Mouse (Mus musculus) c-Kit-negative CD71-positive TER-119-positive erythroid progenitor cells, embryonic 14.5 days (primary cell): ENCODE data around the gene Ntn3.

Source experiments
- DNase-seq: peaks from one replicate; pipeline ENCODE4 v3.0.0-alpha.2; 2013; ENCODE audit warnings: low read depth, low spot score

Gene Ntn3

DNA sequence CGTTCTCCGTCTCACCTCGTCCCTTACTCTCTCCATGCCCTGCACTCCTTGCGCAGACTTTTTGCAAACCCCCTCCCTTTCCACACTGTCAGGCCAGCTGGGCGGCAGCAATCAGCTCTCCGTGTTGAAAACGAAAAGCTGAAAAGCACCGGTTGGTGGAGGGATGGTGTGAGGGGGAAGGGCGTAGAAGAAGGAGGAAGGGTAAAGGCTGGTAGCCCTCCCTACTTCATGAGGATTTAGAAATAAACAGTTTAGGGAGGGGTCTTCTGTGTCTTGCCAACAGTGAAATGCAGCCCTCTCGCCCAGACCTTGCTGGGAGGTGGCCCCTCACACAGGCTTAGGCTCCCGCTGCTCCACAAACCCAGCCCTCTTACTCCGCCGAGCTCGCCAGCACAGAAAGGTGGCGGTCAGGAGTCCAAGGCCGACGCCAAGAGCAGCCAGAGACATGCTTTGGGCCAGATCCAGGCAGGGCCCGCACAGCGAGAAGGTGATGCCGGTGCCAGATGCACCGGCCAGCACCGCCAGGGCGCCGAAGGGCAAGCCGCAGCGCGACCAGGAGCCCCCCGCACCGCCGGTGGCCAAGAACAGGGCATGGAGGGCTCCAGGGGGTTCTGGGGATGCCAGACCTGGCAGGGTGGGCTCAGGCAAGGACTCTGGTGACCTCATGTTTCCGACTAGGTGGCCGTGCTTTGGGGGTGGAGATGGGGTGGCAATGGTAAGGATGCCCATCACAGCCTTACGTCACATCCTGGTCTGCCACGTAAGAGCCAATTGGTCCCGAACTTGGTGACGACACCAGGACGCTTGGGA is 2.5 kb upstream of the Ntn3 start:
- DNase-seq, result no peak

DNA sequence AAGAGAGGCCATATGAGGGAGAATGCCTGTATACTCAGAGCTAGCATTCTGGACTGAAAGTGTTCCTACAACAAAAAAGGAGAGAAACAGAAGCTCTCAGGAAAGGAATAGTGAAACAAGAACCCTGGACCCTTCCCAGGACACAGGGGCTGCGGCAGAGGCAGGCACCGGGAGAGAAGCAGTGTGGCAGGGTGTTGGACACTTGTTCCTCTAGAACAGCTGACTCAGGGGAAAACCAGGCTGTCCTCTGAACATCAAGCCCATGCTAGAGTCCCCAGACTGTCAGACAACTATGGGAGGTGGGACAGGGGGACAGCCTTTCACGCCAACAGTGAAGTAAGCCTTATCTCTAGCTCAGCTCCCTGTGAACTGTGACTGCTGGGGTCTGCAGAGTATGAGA is 1.3 kb upstream of the Ntn3 start:
- DNase-seq, result no peak

DNA sequence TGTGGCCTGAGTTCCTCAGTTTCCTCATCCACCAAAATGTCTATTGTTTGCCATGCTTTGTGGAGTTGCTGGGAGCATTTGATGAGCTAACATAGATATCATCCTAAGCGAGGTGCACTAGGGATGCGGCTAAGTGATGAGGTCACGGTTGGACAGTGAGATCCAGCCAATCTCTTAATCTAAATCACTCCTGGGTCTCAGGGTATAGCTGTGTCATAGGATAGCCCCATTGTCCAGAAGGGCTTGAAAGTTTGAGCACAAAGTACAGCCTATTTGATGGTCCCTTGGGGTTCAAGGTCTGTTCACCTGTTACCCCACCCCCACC is 547 bp upstream of the Ntn3 start:
- no peak for DNase-seq

DNA sequence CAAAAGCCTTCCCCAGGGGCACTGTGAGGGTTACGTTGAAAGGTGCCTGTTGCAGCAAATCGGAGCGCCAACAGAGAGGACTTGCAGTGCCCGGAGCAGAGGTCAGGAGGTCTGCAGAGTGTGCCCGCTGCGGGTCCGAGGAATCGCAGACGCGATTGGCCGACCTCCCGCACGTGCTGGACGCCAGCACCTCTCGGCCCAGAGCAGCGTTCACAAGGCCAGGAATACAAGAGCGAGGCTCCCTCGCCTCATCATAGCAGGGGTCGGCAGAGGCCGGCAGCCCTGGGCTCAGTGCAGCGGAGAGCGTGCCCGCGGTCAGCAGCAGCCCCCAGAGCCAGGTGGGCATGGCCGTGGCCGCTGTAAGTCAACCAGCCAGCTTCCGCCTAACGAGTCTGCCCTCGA is 689 bp downstream of the Ntn3 start:
- DNase-seq, result no peak

DNA sequence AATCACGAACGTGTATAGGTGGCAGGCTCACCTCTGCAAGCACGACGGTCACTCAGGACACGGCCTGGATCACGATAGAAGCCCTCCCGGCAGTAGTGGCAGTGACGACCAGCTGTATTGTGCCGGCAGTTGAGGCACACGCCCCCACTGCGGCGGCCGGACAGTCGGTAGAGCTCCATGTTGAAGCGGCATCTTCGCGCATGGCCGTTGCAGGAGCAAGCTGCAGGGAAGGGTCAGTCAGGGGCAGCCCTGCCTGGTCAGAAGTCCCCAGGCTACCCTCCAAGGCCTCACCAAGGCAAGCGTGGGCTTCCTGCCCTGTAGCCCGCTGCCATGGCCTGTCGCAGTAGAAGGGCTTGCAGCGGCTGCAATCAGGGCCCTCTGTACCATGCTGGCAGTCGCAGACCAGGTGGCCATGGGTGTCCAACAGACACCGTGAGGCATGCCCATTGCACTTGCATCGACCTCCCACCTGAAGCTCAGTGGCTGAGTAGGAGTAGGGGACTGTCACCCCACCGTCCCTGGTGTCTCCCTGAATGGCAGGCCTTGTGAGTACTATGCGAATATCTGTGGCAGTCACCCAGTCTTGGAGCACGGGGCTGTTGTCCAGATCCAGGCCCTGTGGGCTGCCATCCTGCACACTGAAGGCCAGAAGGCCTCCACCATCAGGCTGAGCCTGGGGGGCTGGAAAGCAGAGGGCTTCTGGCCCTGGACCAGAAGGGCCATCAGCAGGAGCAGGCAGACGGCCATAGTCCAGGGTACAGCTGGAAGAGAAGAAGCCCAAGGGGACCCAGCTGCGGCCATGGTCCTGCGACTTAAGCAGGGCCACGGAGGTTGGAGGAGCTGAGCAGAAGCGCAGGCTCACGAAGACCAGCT is 1.3 kb downstream of the Ntn3 start:
- DNase-seq, result no peak

DNA sequence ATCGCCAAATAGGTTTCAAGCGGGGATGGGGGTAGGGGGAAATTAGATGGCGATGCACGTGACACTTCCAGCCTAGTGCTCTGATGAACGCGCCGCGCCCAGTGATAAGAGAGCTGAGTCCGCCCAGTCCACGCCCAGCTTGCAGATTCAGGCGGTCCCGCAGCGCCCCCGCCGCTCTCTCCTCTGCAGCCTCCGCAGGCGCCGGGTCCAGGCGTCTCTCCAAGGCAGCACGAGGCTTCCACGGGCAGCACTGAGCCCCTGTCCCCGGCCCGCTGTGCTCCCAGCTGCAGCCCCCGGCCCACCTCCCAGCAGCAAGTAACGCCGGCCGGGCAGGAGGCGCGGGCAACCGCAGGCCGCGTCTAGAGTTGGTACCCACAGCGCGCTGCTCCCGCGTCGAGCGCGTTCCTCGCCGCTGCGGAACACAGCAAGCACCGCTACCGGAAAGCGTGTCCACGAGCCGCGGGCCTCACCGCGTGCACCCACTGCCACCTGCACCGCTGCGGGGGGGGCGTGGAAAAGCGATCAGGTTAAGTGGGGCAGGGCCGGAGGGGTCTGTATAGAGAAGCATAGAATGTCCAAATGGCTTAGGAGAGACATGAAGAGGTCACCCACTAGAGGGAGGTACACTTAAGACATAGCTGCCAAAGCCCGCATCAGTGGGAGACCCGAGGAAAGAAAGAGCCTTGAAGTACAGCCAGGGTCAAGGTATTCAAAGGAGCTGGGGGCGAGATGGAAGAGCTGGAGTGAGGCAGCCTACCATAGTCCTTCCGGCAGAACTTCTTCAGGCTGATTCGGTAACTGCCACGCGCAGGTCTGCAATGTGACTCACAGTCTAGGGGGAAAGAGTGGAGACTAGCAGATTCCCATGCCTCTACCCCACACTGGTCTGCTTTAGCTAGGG is 2.6 kb downstream of the Ntn3 start:
- no peak for DNase-seq

DNA sequence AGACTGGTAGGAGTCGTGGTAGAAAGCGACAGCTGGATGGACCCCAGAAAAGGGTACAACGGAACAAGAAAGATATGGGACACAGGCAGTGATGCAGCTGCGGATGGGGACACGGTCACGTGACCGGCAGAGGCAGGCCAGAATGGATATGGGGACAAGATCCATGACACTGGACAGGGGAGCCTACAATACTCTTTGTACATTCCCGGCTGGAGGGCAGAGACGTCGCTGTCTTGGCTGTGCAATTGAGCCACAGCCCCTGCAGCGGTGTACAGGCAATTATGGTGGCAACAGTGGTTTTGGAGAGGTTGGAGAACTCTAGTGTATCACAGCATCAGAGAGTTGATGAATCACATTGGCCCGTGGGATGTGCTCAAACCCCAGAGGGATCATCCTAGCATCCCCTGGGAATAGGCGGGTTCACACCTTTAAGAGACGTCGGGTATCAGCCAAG is 3.4 kb downstream of the Ntn3 start:
- no peak for DNase-seq

DNA sequence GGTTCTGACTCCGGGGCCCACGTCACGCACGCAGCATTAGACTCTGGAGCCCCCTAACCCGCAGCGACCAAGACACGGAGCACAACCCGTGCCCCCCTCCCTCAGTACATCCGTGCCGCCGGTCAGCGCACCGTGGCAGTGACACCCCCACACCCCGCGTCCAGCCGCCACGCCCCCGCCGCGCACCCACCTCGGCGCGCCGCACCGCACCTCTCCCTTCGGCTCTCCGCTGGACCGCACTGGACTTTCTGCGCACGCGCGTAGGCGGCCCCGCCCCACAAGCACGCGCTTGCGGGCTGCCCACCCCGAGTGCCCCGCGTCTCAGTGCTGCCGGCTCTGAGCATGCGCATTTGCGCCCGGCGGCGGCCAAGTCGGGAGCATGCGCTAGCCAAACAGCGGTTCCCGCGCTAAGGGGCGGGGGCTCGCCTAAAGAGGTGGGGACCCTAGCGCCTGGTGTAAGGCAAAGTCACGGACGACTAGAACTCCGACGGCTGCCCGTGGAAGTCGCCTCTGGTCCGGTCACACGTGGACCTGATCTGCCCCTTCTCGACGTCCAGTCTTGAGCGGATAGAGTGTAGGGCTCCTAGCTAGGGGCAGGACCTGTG is 3.9 kb downstream of the Ntn3 start, which contains the start of gene Tbc1d24:
Gene Tbc1d24, minus strand, starts transcription at position 279 of the 605 bp plus-strand sequence.
- DNase-seq, result peak; percentile 86

DNA sequence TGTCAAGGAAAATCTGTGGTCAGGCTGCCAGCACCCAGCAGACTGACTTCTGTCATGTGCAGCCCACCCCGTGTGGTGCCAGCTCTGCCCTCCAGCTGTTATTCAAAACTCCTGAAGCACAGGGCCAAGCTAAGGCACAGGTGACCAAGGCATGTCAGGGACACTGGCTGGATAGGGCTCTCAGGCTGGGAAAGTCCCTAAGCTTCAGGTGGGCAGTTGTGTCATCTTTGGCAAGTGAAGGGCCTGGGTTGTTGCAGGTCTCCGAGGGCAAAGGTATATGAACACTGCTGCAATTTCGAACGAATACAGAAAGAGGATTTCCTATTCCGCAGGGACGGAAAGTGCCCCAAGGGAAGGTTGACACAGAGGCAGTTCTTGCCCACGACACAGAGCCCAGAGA is 4.5 kb downstream of the Ntn3 start:
- no peak for DNase-seq

DNA sequence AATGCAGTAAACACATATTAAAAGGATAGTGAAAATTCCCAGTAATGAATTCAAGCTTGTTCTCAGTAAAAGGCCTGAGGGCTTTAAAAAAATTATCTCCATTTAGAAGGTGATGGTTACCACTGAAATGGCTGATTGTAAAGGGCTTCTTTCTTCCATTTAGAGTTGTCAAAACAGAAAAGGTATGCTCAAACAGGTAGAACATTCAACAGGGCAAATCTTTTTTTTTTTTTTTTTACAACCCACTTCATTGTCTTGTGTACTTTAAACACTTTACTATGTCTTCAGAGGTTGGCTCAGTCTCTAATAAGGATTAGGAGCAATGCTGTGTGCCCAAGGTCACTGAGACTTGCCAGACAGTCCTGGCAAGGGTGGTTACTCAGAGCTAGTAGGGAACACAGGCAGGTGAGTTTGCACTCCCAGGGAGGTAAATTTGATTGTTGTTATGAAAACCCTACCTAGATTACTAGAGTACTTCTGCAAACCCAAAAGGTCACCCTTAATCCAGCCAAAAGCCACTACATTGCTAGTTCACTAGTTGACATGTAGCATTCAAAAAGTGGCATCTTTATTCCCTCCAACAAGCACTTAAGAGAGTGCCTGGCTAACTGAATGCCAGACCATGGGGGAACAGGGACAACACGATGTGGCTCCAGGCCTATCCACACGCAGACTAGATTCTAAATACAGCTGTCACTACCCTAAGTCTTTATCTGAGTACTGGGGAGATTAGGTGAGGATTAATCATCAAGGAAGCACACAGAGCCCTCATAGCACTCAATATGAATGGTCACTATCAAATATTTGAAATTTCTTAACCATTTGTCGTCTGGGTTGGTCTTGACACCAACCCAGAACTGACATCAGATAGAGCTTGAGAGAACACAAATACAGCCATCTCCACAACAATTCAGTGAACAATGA is 5.5 kb downstream of the Ntn3 start:
- DNase-seq, result no peak

DNA sequence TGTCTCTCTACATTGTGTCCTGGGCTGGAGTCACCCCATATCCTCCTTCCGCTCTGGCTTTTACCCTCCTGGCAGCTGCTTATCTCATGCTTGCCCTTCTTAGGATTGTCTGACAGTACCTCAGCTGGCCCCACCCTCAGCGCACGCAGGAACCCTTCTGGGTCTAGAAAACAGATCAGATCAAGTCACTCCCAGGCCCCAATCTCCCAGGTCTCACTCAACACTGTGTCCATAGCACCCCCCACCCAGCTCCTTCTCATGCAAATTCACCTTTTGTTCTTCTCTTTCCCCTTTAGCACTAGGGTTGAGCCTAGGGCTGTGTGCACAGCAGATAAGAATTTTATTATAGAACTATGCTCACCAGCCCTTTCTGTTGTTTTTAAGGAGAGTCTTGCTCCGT is 6.3 kb downstream of the Ntn3 start:
- no peak for DNase-seq

DNA sequence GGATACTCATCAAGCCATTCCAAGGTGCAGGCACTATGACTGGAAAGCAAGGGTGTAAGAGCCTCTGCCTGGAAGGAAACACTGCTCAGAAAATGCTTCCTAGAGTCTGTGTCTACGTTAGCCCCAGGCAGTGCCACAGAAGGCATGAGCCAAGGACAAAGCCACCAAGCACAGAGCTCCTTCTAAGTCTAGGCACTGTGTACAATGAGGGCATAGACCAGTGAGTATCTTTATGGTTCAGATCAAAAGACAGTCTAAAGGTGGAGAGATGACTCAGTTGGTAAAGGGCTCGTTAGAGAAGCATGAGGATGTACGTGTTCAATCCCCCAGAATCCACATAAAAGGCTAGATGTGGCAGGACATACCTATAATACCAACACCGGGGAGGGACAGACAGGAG is 8.2 kb downstream of the Ntn3 start:
- no peak for DNase-seq

DNA sequence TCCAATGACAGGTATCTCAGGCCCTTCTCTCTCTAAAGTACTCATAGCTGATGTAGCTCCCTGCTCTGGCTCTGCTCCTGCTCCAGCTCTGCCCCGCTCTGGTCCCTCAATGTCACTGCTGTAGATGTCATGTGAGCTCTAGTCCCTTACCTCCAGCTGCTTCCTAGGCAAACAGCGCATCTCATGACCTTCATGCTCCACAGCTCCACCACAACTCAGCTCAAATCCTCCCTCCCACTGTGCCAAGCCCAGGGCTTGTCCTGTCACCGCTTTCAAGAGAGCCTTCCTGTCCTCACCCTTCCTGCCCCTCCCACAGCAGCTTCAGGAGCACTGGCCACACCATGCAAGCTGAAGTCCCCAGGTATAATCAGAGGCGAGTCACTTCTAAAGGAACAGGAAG is 9.6 kb downstream of the Ntn3 start:
- DNase-seq, result no peak

DNA sequence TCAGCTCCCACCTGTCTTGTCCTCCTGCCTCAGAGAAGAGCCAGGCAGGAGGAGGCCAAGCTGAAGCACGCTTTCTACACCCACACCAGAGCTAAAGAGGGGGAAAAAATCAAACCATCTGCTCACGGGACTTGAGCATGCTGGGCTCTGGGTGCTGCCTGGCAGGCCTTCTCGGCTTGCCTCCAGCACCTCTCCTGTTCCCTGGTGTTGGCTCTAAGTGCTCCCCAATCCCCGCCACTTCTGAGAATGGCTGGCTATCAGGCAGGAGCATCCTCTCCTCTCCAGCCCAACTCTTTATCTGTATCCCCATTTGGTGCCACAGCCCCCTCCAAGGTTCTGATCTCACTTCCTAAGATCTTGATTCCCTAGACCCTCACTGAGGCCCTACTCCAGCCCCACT is 10.1 kb downstream of the Ntn3 start:
- no peak for DNase-seq

DNA sequence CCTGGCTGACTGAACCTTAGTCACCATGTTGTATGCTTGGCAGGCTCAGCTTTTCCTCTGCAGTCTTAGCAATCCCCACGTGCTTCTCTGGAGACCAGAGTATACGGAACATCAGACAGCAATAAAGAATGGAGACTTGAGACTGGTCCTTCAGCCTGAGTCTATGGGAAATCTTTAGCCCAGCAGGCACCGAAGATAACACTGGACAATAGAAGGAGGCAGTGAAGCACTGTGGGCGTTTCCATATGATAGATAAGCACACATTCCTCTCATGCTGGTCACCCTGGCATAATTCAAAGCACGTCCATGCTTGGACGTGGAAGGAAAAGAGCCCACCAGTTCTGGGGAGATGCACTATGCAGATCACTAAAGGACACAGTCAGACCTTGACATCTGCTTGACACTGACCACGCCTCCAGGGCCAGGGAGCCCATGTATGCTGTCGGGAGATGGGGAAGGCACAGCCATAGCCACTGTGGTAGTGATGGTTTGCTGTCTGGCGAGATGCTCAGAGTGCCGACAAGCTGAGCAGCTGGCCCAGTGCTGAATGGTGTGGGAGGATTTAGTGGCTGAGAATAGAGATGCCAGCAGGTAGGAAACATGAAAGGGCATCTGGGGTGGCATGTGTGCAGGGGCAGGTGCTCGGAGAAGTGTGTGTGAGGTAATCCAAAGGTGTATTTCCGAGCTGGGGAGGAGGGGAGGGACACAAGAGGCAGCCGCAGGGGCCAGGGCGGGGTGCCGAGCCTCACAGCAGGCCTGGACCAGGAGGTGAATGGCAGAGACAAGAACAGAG is 12.1 kb downstream of the Ntn3 start:
- no peak for DNase-seq

DNA sequence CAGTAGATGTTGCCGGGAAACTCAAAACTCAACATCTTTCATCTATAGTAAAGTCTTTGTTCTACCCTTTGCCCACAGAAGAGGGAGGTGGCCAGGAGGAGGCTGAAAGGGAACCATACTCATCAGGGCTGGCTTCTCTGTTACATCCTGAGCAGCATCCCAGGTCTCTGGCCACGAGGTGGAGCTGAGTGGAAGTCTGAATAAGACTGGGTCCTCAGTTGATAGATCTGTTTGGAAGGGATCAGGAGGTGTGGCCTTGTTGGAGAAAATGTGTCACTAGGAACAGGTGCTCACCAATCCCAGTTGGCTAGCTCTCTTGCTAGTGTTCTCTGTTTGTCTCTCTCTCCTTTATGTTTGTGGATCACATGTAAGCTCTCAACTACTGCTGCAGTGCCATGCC is 14.0 kb downstream of the Ntn3 start:
- DNase-seq, result no peak

DNA sequence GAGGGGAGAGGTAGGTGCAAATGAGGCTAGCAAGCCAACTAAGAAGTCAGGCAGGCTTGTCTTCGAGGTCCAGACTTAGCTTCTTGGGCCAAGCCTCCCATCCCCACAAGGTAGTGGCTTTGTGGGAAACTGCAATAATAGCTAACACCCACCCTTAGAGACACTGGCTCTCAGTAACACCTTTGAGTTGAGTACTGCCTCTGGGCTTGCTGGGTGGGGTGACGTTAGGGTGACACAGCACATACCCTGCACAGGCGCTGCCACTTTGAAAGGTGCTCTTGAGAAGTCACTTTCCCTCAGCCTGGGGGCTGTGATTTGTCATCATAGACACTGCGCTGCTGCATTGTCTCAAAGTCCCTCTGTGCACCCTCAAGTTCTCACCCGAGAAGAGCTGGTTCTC is 15.6 kb downstream of the Ntn3 start:
- DNase-seq, result no peak

DNA sequence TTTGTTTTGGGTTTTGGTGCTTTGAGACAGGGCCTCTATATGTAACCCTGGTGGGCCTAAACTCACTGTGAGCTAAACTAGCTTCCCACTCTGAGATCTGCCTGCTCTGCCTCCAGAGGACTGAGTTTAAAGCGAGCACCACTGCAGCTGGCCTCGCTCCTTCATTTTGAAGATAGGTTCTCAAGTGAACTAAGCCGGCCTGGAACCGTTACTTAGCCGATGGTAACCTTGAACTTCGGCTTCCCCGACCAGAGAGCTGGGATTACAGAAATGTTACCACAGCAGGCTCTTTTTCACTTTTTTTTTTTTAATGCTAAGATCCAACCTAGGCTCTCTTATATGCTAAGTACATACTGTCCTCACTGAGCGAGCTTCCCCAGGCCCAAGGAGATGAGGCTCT is 16.1 kb downstream of the Ntn3 start:
- no peak for DNase-seq

DNA sequence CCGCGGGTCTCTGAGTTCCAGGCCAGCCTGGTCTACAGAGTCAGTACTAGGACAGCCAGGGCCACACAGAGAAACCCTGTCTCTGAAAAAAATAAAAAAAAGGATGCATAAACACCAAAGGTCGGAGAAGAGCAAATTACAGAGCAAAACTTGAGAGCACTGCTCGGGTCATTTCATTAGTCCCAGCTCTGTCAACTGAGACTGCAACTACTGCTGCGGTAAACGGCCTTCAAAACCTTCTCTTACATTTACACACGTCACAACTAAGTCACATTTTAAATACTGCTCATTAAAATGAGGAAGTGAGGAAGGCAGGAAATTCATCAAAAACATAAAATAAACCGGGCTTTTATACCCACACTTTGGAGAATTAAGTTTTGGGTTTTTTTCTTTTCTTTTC is 16.5 kb downstream of the Ntn3 start:
- DNase-seq, result no peak

DNA sequence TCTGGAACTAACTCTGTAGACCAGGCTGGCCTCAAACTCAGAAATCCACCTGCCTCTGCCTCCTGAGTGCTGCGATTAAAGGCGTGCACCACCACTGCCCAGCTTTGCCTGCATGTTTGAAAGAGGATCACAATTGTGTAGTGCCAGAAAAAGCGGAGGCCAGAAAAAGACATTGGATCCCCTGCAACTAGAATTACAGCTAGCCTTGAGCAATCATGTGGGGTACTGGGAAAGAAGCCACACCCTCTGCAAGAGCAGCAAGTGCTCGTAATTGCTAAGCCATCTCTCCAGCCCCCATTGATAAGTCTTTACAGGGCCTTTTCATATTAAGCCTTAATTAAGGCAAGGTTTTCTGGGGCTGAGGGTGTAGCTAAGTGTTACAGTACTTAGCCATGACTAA is 17.9 kb downstream of the Ntn3 start:
- no peak for DNase-seq
